ENCODE assay signal across 8 mouse cellular contexts in genomic region chr11:118246724-118247123, GRCm38 (mm10). TPM values are rescaled to one million over a fixed set of nuclear protein-coding genes. Genes with fewer than 3 reads are reported as not detected.
DNase-seq lines count a peak whose midpoint lies in the region; ATAC-seq lines count a peak whose summit lies in the region.

No protein-coding gene starts in this region.

- peak overlapping the region; percentile 94 for H3K9ac ChIP-seq in kidney, embryonic 15.5 days
- peak overlapping the region; percentile 94 for H3K9ac ChIP-seq in intestine, embryonic 16.5 days (ENCODE audit: low read depth, low read length)
- H3K9ac ChIP-seq in midbrain, embryonic 15.5 days, result peak overlapping the region; percentile 60; the same call in 1 of the 2 replicates

- no peaks in the 10 kb centered on the region for H3K9me3 ChIP-seq in kidney, embryonic 15.5 days (replicated peaks)
- H3K9me3 ChIP-seq in forebrain, embryonic 10.5 days, result no peaks in the 10 kb centered on the region
- no peaks in the 10 kb centered on the region for H3K9me3 ChIP-seq in intestine, embryonic 16.5 days (ENCODE audit: control insufficient read depth, low read length)
- H3K9me3 ChIP-seq in midbrain, embryonic 15.5 days, result no peaks in the 10 kb centered on the region

- ATAC-seq in kidney, embryonic 15.5 days (replicated peaks; ENCODE audit: low FRiP score), result no peak
- ATAC-seq in intestine, embryonic 16.5 days, result no peak
- ATAC-seq in midbrain, embryonic 15.5 days (replicated peaks), result no peak

- H3K27ac ChIP-seq in kidney, embryonic 15.5 days, result peak overlapping the region; percentile 81
- H3K27ac ChIP-seq in forebrain, embryonic 10.5 days, result 0 out of 2 replicates have a peak overlapping the region, but pooled peaks have one; percentile 21
- H3K27ac ChIP-seq in intestine, embryonic 16.5 days (ENCODE audit: low read length), result peak overlapping the region; percentile 55
- H3K27ac ChIP-seq in midbrain, embryonic 15.5 days, result no peak overlapping the region

- peaks cover 61% of the 10 kb centered on the region for H3K4me1 ChIP-seq in kidney, embryonic 15.5 days
- peaks cover 40% of the 10 kb centered on the region for H3K4me1 ChIP-seq in forebrain, embryonic 10.5 days
- peaks cover 35% of the 10 kb centered on the region for H3K4me1 ChIP-seq in intestine, embryonic 16.5 days (ENCODE audit: control insufficient read depth, insufficient read depth, low read length)
- H3K4me1 ChIP-seq in midbrain, embryonic 15.5 days, result peaks cover 23% of the 10 kb centered on the region

- peak overlapping the region; percentile 92 for H3K4me3 ChIP-seq in kidney, embryonic 15.5 days (replicated peaks)
- peak overlapping the region; percentile 93 for H3K4me3 ChIP-seq in forebrain, embryonic 10.5 days
- peak overlapping the region; percentile 91 for H3K4me3 ChIP-seq in intestine, embryonic 16.5 days (ENCODE audit: low read length)
- H3K4me3 ChIP-seq in midbrain, embryonic 15.5 days, result peak overlapping the region; percentile 62

- 51% methylated on average over 5 of the region's 5 CpGs for WGBS in kidney, embryonic 15.5 days
- 46% methylated on average over 5 of the region's 5 CpGs for WGBS in forebrain, embryonic 10.5 days
- WGBS in intestine, embryonic 16.5 days, result 57% methylated on average over 5 of the region's 5 CpGs
- WGBS in midbrain, embryonic 15.5 days, result 49% methylated on average over 5 of the region's 5 CpGs

- H3K36me3 ChIP-seq in kidney, embryonic 15.5 days, result no peaks in the 10 kb centered on the region
- H3K36me3 ChIP-seq in forebrain, embryonic 10.5 days (replicated peaks), result no peaks in the 10 kb centered on the region
- H3K36me3 ChIP-seq in intestine, embryonic 16.5 days (ENCODE audit: control insufficient read depth, insufficient read depth, low read length), result no peaks in the 10 kb centered on the region
- H3K36me3 ChIP-seq in midbrain, embryonic 15.5 days (replicated peaks), result no peaks in the 10 kb centered on the region

- no peak for DNase-seq in kidney, adult 18-20 months
- no peak for DNase-seq in forebrain, embryonic 10.5 days (ENCODE audit: extremely low spot score, low spot score)
- DNase-seq in left cerebral cortex, adult 11 months (ENCODE audit: low spot score), result no peak
- no peak for DNase-seq in yolk sac, embryonic 10.5 days (ENCODE audit: low spot score)
- no peak for DNase-seq in right cerebral cortex, postnatal 10 days (ENCODE audit: low spot score in 2 of 2)

- H3K4me2 ChIP-seq in kidney, embryonic 15.5 days, result peak overlapping the region; percentile 89
- H3K4me2 ChIP-seq in intestine, embryonic 16.5 days (ENCODE audit: low read depth, low read length), result peak overlapping the region; percentile 76
- peak overlapping the region; percentile 71 for H3K4me2 ChIP-seq in midbrain, embryonic 15.5 days

- H3K27me3 ChIP-seq in kidney, embryonic 15.5 days, result no peaks in the 10 kb centered on the region
- peaks cover 12% of the 10 kb centered on the region for H3K27me3 ChIP-seq in forebrain, embryonic 10.5 days (ENCODE audit: poor library complexity, severe bottlenecking)
- no peaks in the 10 kb centered on the region for H3K27me3 ChIP-seq in intestine, embryonic 16.5 days (replicated peaks; ENCODE audit: control insufficient read depth, insufficient read depth, low read length)
- no peaks in the 10 kb centered on the region for H3K27me3 ChIP-seq in midbrain, embryonic 15.5 days (replicated peaks)

RNA-seq across cellular contexts. Expression of gene Cyth1, which starts 1.7 kb away (rescaled TPM):
- polyA plus RNA-seq in kidney, embryonic 15.5 days (2015; fragmentation: Nextera tagmentation; extraction: Ambion mirVana), result 16.4 and 16.5 TPM in 2 replicates
- polyA plus RNA-seq in forebrain, embryonic 10.5 days (2016; fragmentation: Nextera tagmentation; extraction: Ambion mirVana), result 10.1 and 11.5 TPM in 2 replicates
- polyA plus RNA-seq in intestine, embryonic 16.5 days (2015; fragmentation: Nextera tagmentation; extraction: Ambion mirVana), result 9.6 and 9.8 TPM in 2 replicates
- 28.5 and 30.2 TPM in 2 replicates for polyA plus RNA-seq in midbrain, embryonic 15.5 days (2015; fragmentation: Nextera tagmentation; extraction: Ambion mirVana)

RNA-seq across cellular contexts. Expression of gene Usp36, which starts 43.3 kb away (rescaled TPM):
- polyA plus RNA-seq in kidney, embryonic 15.5 days (2015; fragmentation: Nextera tagmentation; extraction: Ambion mirVana), result 21.8 and 24.2 TPM in 2 replicates
- polyA plus RNA-seq in forebrain, embryonic 10.5 days (2016; fragmentation: Nextera tagmentation; extraction: Ambion mirVana), result 22.9 and 24.6 TPM in 2 replicates
- polyA plus RNA-seq in intestine, embryonic 16.5 days (2015; fragmentation: Nextera tagmentation; extraction: Ambion mirVana), result 15.9 TPM in 2 replicates
- 20.1 and 23.1 TPM in 2 replicates for polyA plus RNA-seq in midbrain, embryonic 15.5 days (2015; fragmentation: Nextera tagmentation; extraction: Ambion mirVana)
